Mouse (Mus musculus) monocyte, adult 2 months (primary cell): ENCODE measurements around the gene Zdhhc7.

ENCODE experiments used
- DNase-seq, 2 experiments: peaks; one replicate each; pipeline ENCODE4 v3.0.0; 2022; ENCODE audit warnings: low spot score in 2 of 2, low read depth in 1 of 2

Zdhhc7 gene

GRCm38 (mm10) chr8:120101068-120101972 lies at the start of gene Zdhhc7:
Gene Zdhhc7 (minus strand): TSS chr8:120101482.
- DNase-seq = peak in 1 of 2 experiments; percentile 71

DNA sequence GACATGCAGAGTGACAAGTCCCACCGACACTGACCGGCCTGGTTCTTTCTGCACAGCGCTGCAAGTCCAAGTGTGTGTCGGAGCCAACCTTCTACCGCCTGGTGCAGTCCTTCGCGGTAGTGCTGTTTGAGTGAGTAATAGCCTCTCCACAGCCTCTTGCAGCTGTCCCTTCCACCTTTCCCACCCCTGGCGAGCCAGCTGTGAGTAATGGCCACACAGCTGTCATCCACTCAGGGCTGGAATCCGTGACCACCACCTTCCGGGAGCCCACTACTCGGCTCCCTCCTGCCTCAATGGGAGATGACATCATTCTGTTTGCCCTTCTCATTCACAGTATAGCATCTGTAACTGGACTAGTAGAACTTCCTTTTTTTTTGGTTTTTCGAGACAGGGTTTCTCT lies 48.7 kb upstream of the Zdhhc7 start:
- no peak for DNase-seq

DNA sequence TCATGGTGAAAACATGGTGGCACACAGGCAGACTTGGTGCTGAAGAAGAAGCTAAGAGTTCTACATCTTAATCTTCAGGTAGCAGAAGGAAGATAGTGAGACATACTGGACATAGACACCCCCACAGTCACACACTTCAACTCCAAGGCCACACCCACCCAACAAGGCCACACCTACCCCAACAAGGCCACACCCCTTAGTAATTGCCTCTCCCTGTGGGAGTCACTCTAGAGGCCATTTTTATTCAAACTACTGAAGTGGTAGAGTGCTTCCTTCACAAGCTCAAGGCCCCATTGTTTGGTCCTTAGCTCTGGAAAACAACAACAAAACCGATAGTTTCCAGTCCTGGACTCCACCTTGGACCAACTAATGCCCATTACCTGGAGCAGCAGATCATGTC lies 44.8 kb upstream of the Zdhhc7 start:
- DNase-seq = no peak

DNA sequence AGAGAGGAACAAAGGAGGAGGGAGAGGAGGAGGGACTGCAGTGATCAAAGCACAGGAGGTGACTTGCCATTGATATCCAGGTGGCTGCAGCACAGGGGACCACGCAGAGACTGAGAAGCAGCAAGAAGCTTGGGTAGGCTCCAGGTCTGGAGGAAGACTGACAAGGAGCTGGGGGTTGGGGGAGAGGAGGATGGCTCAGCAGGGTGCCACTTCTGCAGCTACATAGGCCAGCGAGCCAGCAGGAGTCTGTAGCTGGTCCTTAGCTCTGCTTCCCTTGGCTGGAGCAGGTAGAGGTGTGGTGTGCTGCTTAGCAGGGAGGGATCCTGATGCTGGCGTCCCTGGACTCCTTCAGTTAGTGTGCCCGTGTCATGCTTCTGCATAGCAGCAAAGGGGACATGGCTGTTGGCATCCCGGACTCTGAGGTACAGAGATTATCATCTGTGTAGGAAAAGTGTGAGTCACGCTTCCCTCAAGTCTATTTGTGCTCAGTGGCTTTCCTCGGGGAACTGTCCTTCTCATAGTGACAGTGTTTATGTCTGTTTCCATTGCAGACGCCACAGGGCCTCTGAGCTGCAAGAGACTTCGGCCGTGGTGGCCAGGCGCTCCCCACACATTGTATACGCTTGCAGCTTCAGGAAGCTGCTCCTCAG lies 43.5 kb upstream of the Zdhhc7 start:
- no peak for DNase-seq

DNA sequence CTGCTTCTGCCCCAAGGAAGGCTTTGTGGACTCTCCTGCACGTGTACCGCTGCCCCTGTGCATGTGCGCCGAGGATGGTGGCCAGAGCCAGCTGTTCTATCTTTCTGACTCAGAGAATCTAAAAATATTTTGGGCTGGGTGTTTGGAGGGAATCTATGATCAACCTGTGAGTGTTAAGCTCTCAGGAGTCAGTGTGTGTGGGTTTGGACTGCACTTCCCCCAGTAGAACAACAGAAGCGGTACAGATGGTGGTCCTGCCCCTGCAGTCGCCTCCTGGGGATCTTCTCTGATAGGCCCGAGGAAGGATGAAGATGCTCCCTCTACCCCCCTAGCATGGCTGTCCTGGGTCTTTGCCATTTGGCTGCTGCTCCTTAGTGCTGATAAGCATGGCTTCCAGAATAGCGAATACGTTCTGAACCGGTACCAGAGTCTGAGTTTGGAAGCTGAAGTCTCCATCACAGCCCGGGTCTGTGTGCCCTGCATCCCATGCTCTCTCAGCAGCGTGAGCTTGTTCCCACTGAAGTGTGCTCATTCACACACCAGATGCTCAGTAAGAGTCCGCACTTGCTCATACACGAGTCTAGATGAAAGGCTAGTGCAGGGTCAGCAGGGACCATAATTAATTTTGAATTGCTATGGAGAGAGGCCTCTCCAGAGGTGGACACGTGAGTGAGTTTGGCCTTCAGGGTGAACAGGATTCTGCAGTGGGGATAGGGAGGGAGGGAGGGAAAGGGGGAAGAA lies 42.8 kb upstream of the Zdhhc7 start:
- DNase-seq = no peak

DNA sequence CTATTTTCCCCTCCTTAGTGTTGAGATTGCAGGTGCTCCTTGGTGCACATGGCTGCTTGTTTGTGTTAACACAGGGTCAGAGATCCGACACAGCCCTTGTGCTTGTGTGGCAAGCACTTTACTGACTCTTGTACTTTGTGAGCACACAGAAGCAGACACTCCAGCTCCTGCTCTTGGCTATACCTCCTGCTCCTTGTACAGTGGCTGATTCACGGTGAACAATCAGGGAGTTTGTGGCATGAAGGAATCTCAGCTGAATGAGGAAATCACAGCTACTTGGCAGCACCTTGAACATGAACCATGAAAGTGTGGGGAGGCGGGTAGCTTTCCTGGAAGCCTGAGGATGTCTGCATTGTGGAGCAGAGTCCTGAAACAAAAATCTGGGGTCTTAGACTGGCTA lies 39.5 kb upstream of the Zdhhc7 start:
- no peak for DNase-seq

GRCm38 (mm10) chr8:120138958-120139357 lies 37.7 kb upstream of the Zdhhc7 start:
- DNase-seq = no peak

- no peak for DNase-seq
Observed at GRCm38 (mm10) chr8:120136618-120137017, 35.3 kb upstream of the Zdhhc7 start.

- DNase-seq = no peak
Observed at GRCm38 (mm10) chr8:120135687-120136086, 34.4 kb upstream of the Zdhhc7 start.

DNA sequence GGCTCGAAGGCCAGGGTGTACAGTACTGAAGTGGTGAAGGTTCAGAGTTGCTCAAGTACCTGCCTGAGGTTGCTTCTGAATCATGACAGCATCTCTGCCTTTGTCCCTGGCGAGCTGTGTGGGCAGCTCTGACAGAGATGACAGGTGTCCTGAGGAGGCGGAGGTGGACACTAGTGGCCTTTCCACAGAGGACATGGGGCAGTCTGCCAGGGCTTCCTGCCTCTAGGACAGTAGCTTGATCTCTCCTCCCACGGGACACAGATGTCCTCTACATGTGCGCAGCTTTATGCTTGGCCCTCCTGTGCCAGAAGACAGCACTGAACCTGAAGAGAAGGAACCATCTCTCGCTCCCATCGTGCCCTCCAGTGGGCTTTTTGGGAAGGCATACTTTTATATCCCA lies 31.9 kb upstream of the Zdhhc7 start:
- DNase-seq = no peak

- no peak for DNase-seq
Observed at GRCm38 (mm10) chr8:120131158-120131557, 29.9 kb upstream of the Zdhhc7 start.

- no peak for DNase-seq
Observed at GRCm38 (mm10) chr8:120129547-120129946, 28.3 kb upstream of the Zdhhc7 start.

DNA sequence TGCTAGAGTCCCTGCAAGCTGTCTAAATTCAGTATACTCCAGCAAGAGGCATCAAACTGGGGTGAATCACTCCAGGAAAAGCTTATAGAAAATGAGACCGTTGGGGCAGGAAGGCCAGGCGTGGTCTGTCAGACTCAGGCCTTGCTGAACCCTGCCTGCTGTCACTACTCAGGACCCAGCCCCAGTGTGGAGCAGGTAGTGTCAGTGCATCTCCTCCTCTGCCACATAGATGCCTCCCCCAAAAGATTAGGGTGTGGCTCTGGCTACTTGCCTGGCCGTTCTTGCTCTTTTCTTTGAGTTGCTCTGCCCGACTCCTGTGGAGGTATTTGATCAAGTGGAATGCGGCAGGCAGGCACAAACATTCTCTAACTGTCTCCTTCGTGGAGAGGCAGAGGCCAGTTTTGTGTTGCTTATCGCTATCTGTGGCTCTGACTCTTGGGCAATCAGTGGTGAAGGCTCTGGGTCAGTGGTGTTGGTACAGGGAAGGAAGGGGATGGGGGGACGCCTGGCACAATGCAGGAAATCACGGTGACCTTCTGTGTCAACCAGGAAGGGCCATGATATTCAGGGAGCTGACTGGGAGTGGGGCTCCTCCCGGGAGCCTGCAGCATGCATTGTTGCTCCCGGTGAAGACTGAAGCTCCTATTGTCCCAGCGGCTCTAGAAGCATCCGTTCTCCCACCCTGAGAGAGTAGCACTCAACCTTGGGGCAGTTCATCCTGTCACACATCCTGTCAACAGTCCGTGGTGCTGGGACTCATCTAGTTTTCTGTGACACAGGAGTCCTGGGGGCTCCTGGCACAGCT lies 25.3 kb upstream of the Zdhhc7 start:
- no peak for DNase-seq

DNA sequence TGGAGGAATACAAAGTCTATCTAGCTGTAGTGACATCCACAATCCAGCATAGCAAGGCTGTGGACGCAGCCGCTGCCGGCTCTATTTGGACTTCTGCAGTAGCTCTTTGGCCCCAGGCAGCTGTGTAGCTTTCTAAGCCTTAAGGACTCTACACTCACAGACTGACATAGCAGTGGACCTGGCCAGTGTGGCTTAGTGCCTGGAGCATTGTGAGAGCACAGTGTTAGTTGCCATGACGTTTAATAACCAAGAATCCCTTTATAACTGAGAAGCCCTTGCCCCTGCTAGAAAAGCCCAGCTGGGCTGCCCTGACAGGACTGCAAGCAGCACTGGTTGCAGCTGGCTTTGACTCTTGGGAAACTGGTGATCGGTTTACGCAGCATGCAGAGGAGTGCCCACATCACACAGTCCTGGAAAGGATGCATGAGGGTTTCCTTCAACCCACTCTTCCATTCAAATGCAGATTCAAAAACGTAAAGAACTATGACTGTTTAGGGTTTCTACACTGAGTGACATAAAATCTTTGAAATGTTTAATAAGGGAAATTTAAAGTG lies 23.6 kb upstream of the Zdhhc7 start:
- no peak for DNase-seq

DNA sequence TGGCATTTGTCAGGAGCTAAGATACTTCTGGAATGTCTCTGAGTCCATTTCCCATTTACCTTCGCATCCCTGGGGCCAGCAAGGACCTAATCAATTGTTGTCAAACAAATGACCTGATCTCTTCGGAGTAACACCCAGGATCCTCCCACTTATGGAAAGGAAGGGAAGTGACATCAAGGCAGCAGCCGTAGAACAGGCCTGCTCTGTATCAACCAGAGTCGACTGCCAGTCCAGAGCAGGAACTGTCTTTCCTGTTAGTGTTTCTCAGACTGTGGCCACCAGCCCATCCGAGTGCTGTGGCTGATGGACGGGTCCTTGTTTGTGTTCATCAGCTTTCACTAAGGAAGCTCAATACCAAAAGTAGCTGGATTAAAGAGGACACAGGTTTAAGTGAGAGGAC lies 23.0 kb upstream of the Zdhhc7 start:
- no peak for DNase-seq

DNA sequence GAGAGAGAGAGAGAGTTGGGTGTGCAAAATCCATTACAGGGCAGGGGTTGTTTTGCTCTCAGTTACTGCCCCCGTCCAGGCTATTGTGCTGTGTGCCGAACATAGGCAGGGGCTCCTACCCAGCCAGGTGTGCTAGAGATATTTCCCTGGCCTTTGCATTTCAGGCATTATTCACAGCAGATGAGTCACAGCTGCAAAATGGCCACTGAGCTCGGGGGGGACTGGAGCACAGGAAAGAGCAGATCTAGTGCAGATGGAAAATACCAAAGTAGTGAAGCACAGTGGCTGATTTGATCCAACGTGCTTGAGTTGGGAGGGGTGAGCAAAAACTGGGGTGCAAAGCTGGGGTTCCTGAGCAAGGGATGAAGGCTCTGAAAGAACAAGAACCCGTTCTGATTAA lies 19.7 kb upstream of the Zdhhc7 start:
- DNase-seq = no peak

DNA sequence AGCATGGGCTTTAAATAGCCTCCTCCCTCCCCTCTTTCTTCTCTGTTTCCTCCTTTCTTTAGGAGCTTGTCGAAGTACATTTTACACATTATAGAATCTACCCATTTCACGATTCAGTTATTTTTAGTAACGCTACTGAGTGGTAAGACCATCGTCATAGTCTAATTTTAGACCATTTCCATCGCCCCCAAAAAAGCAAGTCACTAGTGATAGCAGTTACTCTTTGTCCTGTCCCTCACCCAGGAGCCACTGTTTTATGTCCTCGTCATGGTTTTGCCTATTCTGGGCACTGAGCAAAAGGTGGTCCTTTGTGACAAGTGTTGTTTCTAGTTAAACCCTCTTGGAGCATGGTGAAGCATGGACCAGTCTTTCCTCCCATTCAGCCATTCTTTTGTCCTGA lies 18.6 kb upstream of the Zdhhc7 start:
- DNase-seq = no peak

DNA sequence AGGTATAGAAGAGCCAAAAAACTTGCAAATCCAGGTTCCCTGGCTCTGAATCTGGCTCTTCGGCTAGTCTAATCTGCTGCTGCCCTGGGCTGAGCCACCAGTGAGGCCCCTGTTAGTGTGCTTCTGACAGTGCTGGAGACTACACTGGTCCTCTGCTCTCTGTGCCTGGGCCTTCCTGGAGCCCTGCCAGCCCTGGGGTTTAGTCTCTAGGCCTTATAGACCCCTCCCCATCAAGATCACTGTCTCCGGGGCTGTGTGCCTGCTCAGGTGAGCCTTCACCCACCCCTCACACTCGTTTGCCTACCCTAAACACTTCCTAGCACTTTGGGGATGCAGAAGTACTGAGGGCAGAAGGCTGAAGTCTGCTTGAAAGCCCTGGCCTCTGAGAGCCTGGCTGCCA lies 18.1 kb upstream of the Zdhhc7 start:
- no peak for DNase-seq

- DNase-seq = no peak
Observed at GRCm38 (mm10) chr8:120118847-120119246, 17.6 kb upstream of the Zdhhc7 start.

- no peak for DNase-seq
Observed at GRCm38 (mm10) chr8:120118162-120118561, 16.9 kb upstream of the Zdhhc7 start.

DNA sequence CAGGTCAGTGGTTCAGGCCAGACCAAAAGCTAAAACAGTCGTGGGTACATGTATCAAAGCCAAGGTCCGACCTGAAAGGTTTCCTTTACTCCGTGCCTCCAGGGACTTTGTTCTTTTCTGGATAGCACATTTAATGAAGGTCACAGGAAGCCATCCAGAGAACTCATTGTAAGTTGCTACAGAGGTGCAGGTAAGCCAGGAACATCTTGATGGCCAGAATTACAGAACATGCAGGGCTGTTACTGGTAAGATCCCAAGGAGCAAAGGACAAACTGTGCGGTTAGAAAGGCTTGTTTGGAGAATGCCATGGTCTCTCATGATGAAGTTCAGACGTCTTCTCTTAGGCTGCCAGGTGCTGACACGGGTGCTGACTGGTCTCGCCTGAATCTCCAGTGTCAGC lies 15.3 kb upstream of the Zdhhc7 start:
- no peak for DNase-seq
